Mouse (Mus musculus) effector memory CD4-positive, alpha-beta T cell, adult 5 months (primary cell): Measurements from ENCODE around the gene Retreg2. TPM values are rescaled to one million over a fixed set of nuclear protein-coding genes. Genes with fewer than 3 reads are reported as not detected.

Source experiments
- polyA plus RNA-seq: library from polyadenylated mRNA; unstranded; fragments of 100-300 nt; shearing (Covaris generic); gene quantifications from one replicate; pipeline ENCODE4 v1.2.1, GENCODE M21; 2017

Retreg2 gene
- polyA plus RNA-seq, result 87.0 TPM

DNA sequence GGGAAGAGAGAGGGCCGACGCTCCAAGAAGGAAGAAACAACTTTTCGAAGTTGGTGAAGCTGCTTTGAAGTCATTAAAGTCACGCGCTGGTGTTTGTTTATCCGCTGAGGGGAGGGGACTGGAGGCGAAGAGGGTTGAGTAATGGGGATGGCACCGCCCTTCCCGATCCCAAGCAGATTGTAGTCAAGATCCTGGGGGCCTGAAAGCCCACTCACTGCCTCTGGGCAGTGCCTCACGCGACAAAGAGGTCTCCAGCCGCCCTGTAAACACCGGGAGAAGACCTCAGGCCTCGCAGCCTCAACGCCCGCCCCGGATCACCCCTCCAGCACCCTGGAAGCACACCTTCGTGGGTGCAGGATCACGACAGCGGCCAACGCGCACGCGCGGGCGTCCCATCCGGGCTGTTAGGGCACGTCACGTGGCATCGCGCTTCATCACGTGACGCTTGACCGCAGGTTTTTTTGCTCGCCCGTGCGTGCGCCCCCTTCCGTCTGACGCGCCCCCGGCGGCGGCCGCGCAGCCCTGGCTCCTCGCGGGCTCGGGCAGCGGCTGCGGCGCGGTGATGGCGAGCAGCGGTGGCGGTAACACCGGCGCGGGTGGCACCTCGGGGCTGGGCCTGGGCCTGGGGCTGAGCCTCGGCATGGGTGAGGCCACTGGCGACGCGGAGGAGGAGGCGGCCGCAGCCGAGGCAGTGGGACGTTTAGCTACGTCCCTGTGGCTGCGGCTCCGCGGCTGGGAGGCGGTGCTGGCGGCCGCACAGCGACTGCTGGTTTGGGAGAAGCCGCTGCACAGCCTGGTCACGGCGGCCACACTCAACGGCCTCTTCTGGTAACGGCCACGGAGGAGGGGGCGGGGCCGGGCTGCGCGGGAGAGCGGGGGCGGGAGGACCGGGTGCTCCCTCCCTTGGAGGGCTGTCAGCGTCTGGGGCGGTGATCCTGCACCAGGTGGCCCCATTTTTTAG lies at the start of gene Retreg2, which contains the start of gene Cnppd1:
Gene Retreg2 (plus strand): TSS at position 478 of the 961 bp plus-strand sequence.
Gene Cnppd1 (minus strand): TSS at position 411 of the 961 bp plus-strand sequence.

DNA sequence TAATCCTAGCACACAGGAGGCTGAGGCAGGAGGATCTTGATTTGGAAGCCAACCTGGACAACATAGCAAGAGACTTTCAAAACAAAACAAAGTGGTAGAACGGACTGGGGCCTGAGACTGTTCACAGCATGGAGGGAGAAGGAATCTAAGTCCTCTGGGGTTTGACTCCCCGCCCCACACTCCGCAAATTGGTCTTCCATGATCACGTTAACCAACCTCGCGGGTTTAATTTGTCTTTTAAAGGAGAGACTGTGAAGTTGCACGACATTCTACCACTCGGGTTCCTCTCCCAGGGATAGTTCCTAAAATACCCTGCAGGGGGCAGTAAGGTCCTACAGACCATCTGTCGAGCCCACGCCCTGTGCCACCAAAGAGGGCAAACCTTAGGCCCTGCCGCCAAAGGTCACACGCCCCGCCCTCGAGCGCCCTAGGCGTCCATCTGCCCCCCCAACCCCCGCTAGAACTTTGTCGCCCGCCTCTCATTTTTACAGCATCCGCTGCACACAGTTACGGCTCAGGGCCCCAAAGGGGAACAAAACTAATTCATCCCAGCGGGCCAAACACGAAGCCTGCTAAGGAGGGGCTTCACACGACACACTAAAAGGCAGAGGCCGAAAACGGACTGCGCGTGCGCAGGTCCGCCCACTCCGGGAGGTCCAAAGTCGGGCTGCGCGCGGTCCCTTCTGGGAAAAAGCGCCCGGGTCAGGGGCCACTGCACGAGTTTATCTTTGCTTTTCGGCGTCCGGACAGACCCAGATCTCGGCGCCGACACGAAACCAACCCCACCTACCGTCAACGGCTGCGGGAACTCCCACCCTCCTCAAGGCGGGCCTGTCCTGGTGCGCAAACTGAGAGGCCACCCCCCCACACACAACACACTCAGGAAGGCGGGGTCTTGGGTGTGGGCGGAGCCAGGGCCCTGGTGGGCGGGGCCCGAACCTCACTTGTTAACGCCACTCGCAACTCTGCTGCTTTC lies 17.9 kb upstream of the Retreg2 start, which contains the start of gene Nhej1:
Gene Nhej1 (minus strand): TSS at position 855 of the 976 bp plus-strand sequence.

DNA sequence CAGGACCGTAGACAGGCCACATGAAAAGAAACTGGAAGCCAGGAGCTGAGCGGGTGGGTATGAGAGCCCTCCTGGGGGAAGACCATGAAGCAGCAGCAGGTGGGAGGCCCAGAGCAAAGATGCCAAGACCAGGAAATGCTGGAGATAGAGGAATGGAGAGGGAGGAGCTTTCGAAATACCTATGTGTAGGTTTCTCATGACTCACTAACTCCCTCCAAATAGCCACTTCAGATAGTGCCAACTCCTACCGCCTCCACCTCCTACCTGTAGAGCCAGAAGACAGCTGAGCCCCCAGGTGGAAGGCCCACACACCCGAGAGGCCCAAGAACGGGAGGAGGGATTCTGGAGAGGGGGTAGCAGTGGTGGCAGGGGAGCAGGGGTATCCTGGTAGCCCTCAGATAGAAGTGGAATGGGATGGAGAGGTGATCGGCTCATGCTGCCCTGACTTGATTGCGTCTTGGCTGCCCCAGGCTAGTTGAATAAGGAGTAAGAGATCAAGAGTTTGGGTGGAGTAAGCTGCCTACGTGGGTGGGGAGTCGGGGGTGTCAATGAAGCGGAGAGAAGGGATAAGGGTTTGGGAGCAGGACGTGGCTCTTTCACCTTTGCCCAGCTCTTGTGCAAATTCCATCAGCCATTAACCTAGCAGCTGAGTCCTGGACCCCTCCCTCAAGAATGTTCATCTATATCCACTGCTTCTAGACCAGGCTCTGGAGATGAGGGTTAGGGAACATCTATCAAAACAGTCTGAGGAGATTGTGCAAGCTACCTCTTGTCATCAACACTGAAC lies 9.0 kb upstream of the Retreg2 start, which contains the start of gene Slc23a3:
Gene Slc23a3 (minus strand): TSS at position 470 of the 787 bp plus-strand sequence.

DNA sequence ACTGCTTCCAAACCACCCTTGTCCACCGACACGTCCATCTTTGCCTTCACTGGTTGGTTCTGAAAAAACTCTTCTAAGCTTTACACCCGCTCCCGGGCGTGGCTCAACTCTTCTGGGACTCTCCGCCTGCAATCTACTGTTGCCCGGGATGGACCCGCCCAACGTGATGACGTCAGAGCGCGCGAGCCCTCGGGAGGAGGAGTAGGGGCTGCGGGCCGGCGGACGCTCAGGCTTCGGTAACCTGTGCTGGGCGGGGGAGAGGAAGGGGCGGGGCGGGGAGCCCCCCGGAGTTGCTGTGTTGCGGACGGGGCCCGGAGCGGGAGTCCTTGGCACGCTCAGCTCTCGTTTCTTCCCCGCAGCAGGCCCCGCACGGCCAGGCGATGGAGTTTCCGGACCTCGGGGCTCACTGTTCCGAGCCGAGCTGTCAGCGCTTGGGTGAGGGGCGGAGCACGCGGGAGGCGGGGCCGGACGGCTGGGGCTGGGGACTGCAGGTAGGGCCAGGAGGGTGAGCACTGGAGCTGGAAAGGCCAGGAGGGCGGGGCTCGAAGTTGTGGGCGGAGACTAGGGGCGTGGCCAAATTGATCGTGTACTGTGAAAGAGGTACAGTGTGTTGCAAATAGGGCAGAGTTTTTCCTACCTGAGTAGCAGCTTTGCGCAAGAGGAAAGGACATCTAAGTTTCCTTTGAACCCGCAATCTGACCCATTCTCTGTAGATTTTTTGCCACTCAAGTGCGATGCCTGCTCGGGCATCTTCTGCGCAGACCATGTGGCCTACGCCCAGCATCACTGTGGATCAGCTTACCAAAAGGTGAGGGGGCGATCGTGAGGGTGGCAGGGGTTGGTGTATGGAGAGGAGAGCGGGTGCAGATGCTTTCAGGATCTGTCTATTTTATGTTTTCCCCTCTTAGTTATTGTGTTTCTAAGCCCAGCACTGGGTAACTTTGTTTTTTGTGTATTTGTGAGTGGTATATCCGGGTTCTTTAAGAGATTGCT lies 26.2 kb downstream of the Retreg2 start, which contains the start of gene Zfand2b:
Gene Zfand2b (plus strand): TSS at position 175 of the 993 bp plus-strand sequence.

DNA sequence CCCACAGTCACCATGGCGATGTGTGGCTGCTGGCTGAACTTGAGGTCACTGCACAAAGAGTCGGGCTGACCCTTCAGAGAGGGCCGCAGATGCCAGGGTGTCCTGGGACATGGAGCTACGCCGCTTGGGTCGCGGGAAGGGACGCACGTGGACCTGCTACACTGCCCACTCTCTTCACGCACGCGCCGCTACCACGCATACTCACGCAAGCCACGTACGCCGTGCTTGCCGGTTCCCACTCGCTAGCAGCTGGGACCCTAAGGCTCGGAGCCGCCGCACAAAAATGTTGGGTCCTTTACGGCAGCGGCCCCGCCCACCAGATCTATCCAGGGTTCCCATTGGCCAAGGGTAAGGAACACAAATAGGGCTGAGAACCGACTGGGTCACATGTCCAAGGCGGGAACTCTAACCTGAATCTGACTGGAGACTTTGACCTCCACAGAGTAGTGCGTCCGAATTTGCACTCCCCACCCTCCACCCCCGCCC lies 37.6 kb downstream of the Retreg2 start, which contains the start of gene Abcb6:
Gene Abcb6 (minus strand): TSS at position 288 of the 486 bp plus-strand sequence.

DNA sequence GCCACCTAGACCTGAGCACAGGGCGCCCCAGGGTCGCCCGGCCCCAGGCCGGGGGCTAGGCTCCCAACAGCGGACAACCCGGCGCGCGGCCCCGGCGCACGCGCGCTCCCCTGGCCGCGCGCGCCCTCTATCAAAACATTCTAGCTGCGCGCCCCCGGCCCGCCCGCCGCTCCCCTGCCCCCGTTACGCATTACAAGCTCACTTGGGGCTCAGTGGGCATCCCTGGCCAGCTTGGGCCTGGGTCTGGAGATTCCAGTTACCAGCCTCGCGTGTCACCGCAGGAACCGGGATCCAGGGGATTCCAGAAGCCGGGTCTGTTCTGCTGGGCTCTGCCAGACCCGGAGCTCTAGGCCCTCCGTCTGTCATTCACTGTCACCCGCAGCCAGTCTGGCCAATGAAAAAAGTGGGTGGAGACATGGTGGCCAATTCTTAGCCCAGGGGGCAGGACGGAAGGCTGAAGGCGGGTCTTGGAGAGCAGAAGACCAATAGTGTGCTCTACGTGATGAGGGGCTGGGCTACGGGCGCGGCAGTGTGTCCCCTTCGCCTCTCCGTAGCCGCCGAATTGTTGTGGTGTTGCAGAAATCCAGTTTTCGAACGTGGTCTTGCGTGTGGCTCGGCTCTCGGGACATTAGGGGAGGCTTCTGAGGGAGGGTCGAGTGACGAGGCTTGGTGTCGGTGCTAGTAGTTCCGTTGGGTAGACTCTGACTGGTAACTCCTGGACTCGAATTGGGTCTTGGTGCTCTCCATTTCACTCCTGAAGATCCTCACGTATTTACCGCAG lies 49.2 kb downstream of the Retreg2 start, which contains the start of the genes Ankzf1 and Atg9a:
Gene Ankzf1 (plus strand): TSS at position 530 of the 781 bp plus-strand sequence.
Gene Atg9a (minus strand): TSS at position 575 of the 781 bp plus-strand sequence.

Other genes with a start within 250 kb of the Retreg2 start
- gene Cryba2, start 249.6 kb upstream of the Retreg2 start, polyA plus RNA-seq, result not detected
- not detected for gene Cfap65, start 207.2 kb upstream of the Retreg2 start, polyA plus RNA-seq
- 0.25 TPM for gene Ihh, start 191.1 kb upstream of the Retreg2 start, polyA plus RNA-seq
- 8.2 TPM for gene Nhej1, start 17.6 kb upstream of the Retreg2 start, polyA plus RNA-seq
- gene Slc23a3, start 8.9 kb upstream of the Retreg2 start, polyA plus RNA-seq, result 0.17 TPM
- gene Cnppd1, start 67 bp upstream of the Retreg2 start, polyA plus RNA-seq, result 172 TPM
- 65.9 TPM for gene Zfand2b, start 25.9 kb downstream of the Retreg2 start, polyA plus RNA-seq
- gene Abcb6, start 37.6 kb downstream of the Retreg2 start, polyA plus RNA-seq, result 5.0 TPM
- 23.6 TPM for gene Ankzf1, start 49.4 kb downstream of the Retreg2 start, polyA plus RNA-seq
- gene Atg9a, start 49.4 kb downstream of the Retreg2 start, polyA plus RNA-seq, result 19.8 TPM
- 6.6 TPM for gene Glb1l, start 68.0 kb downstream of the Retreg2 start, polyA plus RNA-seq
- 59.6 TPM for gene Stk16, start 68.1 kb downstream of the Retreg2 start, polyA plus RNA-seq
- gene Tuba4a, start 77.1 kb downstream of the Retreg2 start, polyA plus RNA-seq, result 309 TPM
- gene A630095N17Rik, start 89.3 kb downstream of the Retreg2 start, polyA plus RNA-seq, result not detected
- 151 TPM for gene Dnajb2, start 93.6 kb downstream of the Retreg2 start, polyA plus RNA-seq
- 0.17 TPM for gene Ptprn, start 121.7 kb downstream of the Retreg2 start, polyA plus RNA-seq
- gene Resp18, start 135.6 kb downstream of the Retreg2 start, polyA plus RNA-seq, result not detected
- gene Dnpep, start 175.2 kb downstream of the Retreg2 start, polyA plus RNA-seq, result 48.6 TPM
- not detected for gene Des, start 217.6 kb downstream of the Retreg2 start, polyA plus RNA-seq
- gene Speg, start 232.5 kb downstream of the Retreg2 start, polyA plus RNA-seq, result 0.91 TPM